Mouse (Mus musculus): ENCODE measurements around the gene Lhb. TPM values are rescaled to one million over a fixed set of nuclear protein-coding genes. Genes with fewer than 3 reads are reported as not detected.
"Not testable (repeated sequence)": the region's sequence is repeated elsewhere in the genome, so short reads cannot be mapped to it uniquely, and the experiment has no call there.

Lhb gene
- not detected for total RNA-seq (2022)

DNA sequence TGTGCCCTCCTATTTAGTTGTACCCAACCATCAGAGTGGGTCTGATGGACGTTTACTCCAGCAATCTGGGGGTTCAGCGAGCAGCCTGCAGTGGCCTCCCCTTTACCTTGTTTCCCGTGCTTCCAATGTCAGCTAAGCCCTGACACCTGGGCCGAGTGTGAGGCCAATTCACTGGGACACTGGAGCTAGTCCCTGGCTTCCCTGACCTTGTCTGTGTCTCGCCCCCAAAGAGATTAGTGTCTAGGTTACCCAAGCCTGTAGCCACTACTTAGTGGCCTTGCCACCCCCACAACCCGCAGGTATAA is at the start of gene Lhb:
Gene Lhb (plus strand): TSS at position 206 of the 305 bp plus-strand sequence.
- DNase-seq (ENCODE audit: low spot score in 2 of 2), result no peak

DNA sequence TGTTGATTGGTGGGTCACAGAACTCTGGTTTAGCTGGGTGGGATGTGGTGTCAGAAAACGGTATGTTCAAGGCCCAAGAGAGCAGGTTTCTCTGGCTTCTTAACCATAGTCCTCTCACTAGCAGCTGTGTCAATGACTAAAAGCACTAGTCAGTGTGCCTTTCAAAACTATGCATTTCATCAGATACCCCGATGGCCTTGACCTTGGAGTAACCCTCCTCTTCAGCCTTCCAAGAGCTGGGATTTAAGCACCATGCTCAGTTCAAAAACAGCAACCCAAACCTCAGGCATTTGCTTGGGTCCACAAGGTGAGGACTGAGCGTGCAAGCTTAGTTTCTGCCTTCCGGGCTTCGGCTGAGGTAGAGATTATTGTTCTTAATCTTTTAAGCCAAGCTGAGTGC is 48.2 kb upstream of the Lhb start:
- no peak for DNase-seq (ENCODE audit: low spot score in 2 of 2)

DNA sequence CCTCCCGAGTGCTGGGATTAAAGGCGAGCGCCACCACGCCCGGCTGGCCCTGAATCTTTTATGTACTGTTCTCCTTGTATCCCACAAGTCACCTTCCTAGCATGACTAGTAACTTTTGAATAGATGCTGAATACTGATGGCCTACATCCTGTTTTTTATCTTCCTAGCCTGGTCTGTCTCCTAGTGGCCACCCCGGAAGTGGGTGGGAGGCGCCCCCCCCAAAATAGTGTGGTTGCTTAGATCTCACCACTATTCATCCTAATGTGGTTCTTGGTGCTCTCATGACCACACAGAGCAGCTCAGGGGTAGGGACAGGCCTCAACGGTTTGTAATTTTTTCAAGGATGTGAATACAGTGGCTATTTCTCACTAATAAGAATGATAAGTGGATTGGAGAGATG is 46.0 kb upstream of the Lhb start:
- DNase-seq (ENCODE audit: low spot score in 2 of 2), result no peak

DNA sequence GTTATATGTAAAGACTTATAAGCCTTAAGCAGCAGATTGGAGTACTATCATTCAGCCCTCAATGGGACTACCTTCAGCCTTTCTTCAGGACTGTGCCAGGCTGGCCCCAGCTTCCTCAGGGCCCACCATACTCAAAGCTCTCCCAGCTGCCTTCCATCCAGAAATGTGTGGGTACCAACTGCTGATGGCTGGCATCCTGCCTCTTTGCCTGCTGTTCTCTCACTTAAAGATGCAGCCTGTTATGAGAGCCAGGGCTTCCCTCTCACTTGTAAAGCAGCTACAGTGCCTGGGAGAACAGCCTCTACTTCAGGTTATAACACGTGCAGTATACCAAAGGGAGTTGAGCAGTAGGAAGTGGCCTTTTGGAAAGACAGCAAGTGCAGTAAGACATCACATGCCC is 44.6 kb upstream of the Lhb start:
- no peak for DNase-seq (ENCODE audit: low spot score in 2 of 2)

DNA sequence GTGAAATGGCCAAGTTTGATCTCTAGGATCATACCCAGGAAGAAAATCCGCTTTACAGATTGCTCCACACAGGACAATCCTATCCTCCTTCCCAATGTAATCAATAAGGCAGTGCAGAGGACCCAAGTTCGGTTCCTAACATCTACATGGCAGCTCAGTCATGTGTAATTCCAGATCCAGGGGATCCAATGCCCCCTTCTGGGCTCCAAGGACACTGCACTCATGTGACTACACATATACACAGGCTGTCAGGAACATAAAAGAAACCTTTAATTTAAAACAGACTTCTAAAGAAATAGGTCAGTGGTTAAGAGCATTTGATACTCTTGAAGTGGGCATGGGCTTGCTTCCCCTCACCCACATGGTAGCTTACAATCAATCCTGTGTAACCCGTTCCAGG is 34.5 kb upstream of the Lhb start:
- no peak for DNase-seq (ENCODE audit: low spot score in 2 of 2)

DNA sequence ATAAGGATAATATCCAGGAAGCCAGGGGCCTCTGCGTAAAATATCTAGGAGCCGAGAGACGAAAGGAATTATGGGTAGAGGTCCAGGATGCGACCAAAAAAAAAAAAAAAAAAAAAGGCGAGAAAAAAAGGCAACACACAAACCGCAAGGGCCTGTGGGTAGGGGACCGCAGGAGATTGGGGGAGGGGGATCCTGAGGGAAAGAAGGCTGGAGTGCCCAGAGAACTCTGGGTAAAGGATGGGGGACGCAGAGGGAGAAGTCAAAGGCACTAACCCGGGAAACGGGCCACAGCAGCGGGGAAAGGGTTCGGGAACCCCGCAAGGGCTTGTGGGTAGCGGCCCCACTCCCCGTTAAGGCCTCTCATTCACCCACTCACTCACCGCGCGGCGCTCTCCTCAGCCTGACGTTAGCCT is 25.5 kb upstream of the Lhb start:
- DNase-seq (ENCODE audit: low spot score in 2 of 2), result no peak

DNA sequence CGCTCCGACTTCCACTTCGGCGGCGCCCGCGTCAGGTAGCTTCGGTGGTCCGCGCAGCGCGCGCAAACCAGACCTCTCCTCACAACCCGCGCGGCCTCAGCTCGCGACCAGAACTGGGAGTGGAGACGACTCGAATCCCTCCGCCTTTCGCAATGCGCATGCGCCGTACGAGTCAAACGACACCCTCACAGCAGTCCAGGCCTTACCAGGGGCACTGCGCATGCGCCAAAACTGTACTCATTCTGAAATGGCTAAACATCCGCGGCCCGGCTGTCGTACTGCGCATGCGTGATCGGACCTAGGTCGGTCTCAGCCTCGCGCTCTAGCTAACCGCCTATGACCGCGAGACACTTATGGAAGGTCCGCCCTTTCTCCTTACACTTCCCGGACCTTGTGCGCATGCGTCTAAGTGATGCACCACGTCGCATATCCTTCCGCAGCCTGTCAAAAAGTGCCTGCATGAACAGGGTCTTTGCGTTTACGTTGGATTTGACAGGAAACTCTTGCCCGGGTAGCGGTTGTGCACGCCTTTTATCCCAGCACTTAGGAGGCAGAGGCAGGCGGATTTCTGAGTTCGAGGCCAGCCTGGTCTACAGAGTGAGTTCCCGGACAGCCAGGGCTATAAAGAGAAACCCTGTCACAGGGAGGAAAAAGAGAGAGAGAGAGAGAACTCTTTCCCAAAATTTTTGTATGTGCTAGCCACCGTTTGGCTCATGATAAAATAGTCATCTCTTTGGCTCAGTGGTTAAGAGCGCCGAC is 24.9 kb upstream of the Lhb start, which contains the start of gene Snrnp70:
Gene Snrnp70 (minus strand): TSS at position 165 of the 759 bp plus-strand sequence.
- peak; percentile 99 to 100 for DNase-seq (ENCODE audit: low spot score in 2 of 2)

DNA sequence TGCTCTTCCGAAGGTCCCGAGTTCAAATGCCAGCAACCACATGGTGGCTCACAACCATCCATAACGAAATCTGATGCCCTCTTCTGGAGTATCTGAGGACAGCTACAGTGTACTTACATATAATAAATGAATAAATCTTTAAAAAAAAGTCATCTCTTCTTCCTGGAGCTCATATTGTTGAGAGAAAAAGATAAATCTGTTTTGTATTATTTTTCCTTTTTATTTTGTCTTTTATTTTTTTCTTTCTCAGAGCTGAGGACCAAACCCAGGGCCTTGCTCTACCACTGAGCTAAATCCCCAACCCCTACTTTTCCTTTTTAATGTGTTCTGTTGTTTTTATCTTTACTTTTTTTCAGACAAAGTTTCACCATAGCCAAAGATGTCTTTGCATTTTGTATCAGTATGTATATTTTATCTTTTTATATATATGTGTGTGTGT is 24.3 kb upstream of the Lhb start:
- DNase-seq (ENCODE audit: low spot score in 2 of 2), result not testable (repeated sequence)

DNA sequence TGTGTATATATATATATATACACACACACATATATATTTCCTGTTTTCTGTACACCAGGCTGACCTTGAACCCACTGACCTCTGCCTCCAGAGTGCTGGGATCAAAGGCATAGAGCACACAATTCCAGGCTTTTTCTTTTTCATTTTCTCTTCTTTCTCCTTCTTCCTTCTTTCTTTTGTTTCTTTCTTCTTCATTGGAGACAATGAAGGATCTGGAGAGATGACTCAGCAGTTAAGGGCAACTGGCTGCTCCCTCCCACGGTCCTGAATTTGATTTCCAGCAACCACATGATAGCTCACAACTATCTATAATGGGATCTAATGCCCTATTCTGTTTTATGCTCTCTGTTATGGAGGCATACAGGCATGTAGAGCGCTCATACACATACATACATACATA is 23.8 kb upstream of the Lhb start:
- no peak for DNase-seq (ENCODE audit: low spot score in 2 of 2)

DNA sequence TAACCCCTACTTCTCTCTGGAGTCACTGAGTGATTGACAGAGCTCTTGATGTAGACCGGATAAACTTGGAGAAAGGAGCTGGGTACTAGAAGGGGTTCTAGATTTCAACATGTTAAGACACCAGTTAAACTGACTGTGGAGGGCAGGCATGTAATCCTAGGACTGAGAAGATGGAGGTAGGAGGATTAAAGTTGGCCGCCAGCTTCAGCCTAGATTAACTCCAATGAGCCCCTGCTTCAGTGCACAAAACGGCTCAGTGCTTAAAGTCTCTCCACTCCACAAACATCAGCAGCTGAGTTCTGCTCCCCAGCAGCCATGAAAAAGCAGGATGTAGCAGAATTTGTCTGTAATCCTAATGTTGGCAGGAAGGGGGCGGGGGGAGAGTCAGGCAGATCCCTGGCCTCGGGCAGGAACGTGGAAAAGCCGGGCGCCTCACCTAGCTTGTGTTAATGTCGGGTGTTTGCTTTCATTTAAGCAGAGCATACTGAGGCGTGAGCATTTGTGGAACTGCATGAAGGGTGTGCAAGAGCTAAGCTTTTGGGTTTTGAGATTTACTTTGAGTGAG is 19.0 kb upstream of the Lhb start:
- no peak for DNase-seq (ENCODE audit: low spot score in 2 of 2)

DNA sequence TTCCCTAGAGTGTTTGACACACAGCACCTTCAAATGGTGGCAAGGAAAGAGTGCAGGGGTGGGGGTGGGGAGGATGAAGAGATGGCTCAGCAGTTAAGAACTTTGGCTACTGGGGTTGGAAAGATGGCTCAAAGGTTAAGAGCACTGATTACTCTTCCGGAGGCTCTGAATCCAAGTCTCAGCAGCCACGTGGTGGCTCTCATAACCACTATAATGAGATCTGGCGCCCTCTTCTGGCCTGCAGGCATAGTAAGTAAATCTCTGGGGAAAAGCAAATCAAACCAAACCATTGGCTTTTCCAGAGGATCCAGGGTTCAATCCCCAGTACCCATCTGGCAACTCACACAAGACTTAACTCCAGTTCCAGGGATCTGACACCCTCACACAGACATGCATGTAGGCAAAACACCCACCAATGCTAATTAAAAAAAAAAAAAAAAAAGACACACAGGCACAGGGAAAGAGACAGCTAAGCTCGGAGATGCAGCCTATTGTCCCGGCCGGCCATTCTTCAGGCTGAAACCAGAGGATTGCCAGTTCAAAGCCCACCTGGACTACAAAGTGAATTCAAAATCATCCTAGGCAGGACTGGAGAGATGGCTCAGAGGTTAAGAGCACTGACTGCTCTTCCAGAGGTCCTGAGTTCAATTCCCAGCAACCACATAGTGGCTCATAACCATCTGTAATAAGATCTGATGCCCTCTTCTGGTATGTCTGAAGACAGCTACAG is 16.9 kb upstream of the Lhb start:
- DNase-seq (ENCODE audit: low spot score in 2 of 2), result no peak

DNA sequence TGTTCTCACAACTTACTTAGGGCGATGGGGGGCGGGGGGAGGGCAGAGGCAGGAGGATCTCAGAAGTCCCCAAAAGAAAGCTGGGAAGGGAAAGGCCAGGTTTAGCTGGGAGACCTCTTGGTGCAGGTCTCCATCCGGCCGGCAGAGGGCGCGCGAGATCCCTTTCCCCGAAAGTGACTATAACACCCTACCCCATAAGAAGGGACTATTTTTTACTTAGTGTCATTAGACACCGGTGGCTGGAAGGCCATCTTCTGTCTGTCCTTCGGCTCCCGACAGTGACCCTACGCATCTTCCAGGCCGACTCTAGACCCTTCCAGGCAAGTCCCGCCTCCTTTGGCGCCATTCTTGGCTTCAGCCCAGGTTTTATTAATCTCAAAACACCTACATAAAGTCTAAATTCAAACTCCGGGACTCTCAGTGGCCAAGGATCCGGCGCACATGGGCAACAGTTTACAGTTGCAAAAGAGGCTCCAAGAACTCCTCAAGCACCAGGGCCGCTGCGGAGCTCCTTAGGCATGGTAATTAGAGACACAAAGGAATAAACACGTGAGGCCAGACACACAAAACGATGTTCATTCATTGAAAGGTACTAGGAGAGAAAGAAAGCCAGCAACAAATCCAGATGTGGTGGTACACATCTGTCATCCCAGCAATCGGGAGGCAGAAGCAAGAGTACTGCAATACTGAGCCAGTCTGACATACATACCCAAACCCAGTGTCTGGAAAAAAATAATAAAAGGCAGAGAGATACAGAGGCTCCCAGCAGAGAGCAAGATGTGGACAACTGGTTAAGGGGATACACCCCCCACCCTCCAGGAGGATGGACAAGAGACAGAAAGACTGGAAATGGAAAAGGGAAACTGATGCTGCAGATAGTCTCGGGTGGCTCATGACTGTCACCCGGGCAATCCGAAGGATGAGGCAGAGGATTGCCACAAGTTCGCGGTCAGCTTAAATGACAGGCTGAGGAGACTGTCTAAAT is 15.2 kb upstream of the Lhb start, which contains the start of gene Kcna7:
Gene Kcna7 (plus strand): TSS at position 563 of the 985 bp plus-strand sequence.
- peak in 1 of 2 experiments; percentile 67 for DNase-seq (ENCODE audit: low spot score in 2 of 2)

DNA sequence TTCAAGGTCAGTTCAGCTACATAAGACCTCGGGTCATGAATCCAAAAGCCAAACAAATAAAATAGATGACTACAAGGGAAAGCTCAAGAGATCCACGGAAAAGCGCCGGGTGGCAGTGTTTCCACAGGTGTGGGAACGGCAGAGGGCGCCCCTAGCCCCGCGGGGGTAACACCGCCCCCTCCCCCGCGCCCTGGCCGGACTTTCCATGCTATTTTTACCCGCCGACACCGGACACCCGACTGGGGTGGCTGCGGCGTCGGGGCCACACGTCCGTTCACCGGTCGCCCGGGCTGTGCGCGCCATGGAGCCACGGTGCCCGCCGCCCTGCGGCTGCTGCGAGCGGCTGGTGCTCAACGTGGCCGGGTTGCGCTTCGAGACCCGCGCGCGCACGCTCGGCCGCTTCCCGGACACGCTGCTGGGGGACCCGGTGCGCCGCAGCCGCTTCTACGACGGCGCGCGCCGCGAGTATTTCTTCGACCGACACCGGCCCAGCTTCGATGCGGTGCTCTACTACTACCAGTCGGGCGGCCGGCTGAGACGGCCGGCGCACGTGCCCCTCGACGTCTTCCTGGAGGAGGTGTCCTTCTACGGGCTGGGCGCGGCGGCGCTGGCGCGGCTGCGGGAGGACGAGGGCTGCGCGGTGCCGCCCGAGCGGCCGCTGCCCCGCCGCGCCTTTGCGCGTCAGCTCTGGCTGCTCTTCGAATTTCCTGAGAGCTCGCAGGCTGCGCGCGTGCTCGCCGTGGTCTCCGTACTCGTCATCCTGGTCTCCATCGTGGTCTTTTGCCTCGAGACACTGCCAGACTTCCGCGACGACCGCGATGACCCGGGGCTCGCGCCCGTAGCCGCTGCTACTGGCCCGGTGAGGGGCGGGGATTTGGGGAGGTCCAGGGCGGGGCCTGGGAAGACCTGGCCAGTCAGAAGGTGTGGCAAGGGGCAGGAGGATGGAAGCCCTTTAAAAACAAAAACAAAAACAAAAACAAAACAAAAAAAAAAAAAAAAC is 14.2 kb upstream of the Lhb start:
- DNase-seq (ENCODE audit: low spot score in 2 of 2), result no peak

DNA sequence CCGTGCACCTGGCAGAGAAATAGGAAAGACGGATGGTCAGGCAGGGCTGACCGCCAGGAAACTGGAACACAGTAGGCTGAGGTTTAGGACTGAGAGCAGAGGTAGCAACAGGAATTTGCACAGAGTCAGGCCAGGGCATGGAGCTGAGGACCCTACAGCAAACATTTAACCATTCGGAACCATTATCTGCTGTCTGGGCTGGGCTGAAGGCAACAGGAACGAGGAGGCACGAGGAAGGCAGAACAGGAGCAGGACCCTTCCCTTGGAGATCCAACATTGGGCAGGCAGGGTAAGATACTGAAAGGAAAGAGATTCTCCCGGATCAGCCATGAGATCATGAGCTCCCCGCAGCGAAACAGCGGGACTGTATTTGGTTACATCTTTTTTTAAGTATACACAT is 12.8 kb upstream of the Lhb start:
- no peak for DNase-seq (ENCODE audit: low spot score in 2 of 2)

DNA sequence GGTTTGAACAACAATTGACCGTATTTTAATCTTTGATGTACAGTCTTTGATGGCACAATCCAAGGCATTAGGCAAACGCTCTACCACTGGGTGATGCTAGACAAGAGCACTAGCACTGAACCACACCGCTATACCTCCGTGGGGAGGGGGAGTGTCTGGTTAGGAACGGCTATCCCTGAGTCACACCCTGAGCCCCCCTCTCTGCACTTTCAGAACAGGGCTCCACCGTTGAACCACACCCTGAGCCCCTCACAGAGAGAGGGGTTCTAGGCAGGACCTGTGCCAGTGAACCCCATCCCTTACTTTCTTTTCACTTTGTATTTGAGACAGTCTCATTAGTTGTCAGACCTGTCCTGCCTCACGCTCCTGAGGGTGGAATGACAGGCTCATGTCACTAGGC is 12.3 kb upstream of the Lhb start:
- DNase-seq (ENCODE audit: low spot score in 2 of 2), result no peak

DNA sequence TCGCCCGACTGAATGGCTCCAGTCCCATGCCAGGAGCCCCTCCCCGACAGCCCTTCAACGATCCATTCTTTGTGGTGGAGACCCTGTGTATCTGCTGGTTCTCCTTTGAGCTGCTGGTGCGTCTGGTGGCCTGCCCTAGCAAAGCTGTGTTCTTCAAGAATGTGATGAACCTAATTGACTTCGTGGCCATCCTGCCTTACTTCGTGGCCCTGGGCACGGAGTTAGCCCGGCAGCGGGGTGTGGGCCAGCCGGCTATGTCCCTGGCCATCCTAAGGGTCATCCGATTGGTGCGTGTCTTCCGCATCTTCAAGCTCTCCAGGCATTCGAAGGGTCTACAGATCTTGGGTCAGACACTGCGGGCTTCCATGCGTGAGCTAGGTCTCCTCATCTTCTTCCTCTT is 11.7 kb upstream of the Lhb start:
- no peak for DNase-seq (ENCODE audit: low spot score in 2 of 2)

DNA sequence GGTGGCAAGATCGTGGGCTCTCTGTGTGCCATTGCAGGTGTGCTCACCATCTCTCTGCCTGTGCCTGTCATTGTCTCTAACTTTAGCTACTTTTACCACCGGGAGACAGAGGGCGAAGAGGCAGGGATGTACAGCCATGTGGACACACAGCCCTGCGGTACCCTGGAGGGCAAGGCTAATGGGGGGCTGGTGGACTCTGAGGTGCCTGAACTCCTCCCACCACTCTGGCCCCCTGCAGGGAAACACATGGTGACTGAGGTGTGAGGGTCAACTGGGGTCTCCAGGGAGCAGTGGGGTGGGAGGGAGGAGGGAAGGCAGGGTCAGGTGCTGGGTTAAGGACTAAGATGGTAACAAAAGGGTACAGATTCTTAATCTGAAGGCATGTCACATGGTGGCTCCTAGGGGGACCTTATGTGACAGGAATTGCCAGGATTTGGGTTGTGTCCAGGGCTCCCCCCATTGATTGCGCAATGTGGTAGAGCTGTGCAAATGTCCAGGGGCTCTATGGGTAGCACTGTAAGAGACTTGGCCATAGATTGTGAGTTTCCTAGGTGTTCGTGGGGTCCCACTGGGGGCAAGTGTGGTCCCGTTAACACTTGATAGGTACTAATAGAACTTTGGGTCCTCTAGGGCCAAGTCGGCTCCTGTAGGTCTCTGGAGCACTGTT is 11.0 kb upstream of the Lhb start:
- no peak for DNase-seq (ENCODE audit: low spot score in 2 of 2)

DNA sequence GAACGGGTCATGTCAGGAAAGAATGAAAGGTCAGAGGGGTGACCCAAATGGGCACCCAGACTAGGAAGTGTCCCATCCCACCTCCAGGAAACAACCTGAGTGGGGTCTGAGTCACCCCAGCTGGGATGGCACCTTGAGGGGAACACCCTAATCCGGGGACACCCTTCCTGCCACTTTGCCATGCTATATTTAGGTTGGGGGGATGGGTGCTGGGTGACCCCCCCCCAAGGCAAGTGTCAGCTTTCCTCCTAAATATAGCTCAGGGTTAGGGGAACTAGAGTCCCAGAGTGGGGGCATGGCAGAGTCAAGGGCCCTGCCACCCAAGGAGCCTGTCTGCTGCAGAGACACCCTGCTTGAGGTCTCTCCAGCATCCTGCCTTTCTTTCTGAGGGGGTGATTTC is 8.2 kb upstream of the Lhb start:
- DNase-seq (ENCODE audit: low spot score in 2 of 2), result no peak

DNA sequence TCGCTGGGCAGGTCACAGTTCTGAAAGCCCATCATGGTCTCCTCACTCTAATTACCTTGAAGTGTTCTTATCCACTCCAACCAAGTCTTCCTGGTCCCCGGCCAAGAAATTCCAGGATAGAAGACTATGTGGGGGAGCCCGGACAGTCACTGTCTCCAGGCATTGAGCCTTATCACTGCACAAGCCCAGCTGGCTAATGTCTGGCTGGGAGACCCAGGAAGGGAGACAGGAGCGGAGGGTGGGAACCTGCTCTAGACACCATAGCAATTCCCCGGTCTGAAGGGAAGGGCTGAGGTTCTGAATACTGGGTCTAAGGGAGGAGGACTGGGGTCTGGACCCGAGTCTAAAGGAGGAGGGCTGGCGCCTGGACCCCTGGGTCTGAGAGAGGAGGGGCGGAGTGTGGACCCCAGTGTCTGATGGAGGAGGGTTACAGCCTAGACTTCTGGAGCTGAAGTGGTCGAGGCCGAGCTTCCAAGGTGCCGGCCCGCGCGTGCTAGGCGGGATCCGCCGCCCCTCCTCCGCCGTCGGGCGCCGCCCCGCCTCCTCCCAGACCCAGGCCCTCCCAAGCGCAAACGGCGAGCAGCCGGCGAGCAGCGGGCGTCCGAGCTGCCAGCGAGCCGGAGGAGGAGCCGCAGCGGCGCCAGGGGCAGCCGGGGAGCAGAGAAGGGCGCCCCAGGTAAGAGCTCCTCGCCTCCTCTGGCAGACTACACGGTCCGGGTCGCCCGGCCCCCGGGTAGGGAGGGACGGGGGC is 7.3 kb upstream of the Lhb start, which contains the start of gene Ntf5:
Gene Ntf5 (plus strand): TSS at position 583 of the 751 bp plus-strand sequence.
- no peak for DNase-seq (ENCODE audit: low spot score in 2 of 2)

Data from left cerebral cortex, adult 8-10 months (tissue).